Mouse (Mus musculus) midbrain, embryonic 15.5 days (tissue): ENCODE measurements around the gene Iqgap1. TPM values are rescaled to one million over a fixed set of nuclear protein-coding genes. Genes with fewer than 3 reads are reported as not detected.
A peak's percentile ranks its signal among the peaks of the same experiment; 100 is the strongest.

Experiments
- ATAC-seq: fragments of 200-750 bp; cut with Nextera tagmentation; replicated peaks from 2 replicates; pipeline ENCODE4 v1.8.0; 2017; ENCODE audit warnings: moderate TSS enrichment
- H3K27ac ChIP-seq: fragments of 300-500 bp; sonication (generic); 2 replicates; pipeline ENCODE4 v1.5.1; 2015; ENCODE audit warnings: mild to moderate bottlenecking, inconsistent platforms
- H3K27me3 ChIP-seq: fragments of 300-500 bp; sonication (generic); replicated peaks from 2 replicates; pipeline ENCODE4 v1.6.1; 2015; ENCODE audit warnings: inconsistent platforms
- H3K36me3 ChIP-seq: fragments of 300-500 bp; sonication (generic); replicated peaks from 2 replicates; pipeline ENCODE4 v1.6.1; 2015; ENCODE audit warnings: inconsistent platforms
- H3K4me1 ChIP-seq: fragments of 300-500 bp; sonication (generic); 2 replicates; pipeline ENCODE4 v1.6.1; 2015; ENCODE audit warnings: inconsistent platforms
- H3K4me2 ChIP-seq: fragments of 300-500 bp; sonication (generic); 2 replicates; pipeline ENCODE4 v1.6.1; 2015; ENCODE audit warnings: inconsistent platforms, mild to moderate bottlenecking, moderate library complexity
- H3K4me3 ChIP-seq: fragments of 300-500 bp; sonication (generic); 2 replicates; pipeline ENCODE4 v1.5.1; 2015; ENCODE audit warnings: mild to moderate bottlenecking, inconsistent platforms
- H3K9ac ChIP-seq: fragments of 300-500 bp; sonication (generic); 2 replicates; pipeline ENCODE4 v1.6.1; 2015; ENCODE audit warnings: mild to moderate bottlenecking, inconsistent platforms
- H3K9me3 ChIP-seq: fragments of 300-500 bp; sonication (generic); 2 replicates; pipeline ENCODE4 v1.6.1; 2016; ENCODE audit warnings: inconsistent platforms
- WGBS: fragments of 180-500 bp; shearing (Covaris S2); methylation state at CpG from one replicate; pipeline ENCODE4 v1.1.7; 2015; ENCODE audit warnings: mixed read lengths; 5-methylcytosine and 5-hydroxymethylcytosine counted together
- polyA plus RNA-seq: library from polyadenylated mRNA; unstranded; fragments of >200 nt; fragmentation: Nextera tagmentation; extraction: Ambion mirVana; gene quantifications from 2 replicates; pipeline ENCODE4 v1.2.1, GENCODE M21; 2015

The Iqgap1 gene
- polyA plus RNA-seq = 22.0 and 22.1 TPM in 2 replicates

DNA sequence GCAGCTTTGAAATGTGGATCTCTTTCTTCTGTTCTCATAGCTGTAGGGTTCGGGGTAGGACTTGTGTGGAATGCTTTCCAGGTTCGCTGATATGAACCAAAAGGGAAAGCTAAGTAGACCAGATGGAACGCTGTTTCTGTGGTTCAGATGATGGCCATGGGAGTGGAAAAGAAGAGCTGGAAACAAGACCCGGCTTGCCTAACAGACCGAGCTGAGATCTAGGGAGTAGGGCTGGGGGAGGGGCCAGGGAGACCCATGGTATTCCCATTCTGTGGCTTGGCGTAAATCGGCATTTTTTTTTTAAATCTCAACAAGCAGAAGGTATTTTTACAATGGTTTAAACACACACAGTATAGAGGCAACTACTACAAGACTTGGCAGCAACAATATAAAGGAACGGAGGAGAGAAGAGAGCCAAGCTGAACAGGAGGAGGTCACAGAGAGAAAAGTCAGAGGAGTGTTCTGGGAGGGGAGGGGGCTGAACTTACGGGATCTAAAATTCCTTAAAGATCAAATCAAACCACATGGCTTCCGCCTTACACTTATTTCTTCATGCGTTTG, at the start of gene Iqgap1:
Gene Iqgap1 (minus strand): TSS at position 132 of the 561 bp plus-strand sequence.
- no peaks in the 10 kb centered on the region for H3K27me3 ChIP-seq
- no peak within 1 kb of the TSS for H3K27ac ChIP-seq
- ATAC-seq = no peak
- H3K36me3 ChIP-seq = no peaks in the 10 kb centered on the region
- H3K4me2 ChIP-seq = no peak within 1 kb of the TSS
- H3K9ac ChIP-seq = no peak within 1 kb of the TSS
- 75% methylated on average over 11 of the region's 11 CpGs for WGBS
- no peak within 1 kb of the TSS for H3K4me3 ChIP-seq
- H3K9me3 ChIP-seq = no peaks in the 10 kb centered on the region
- no peaks in the 10 kb centered on the region for H3K4me1 ChIP-seq

DNA sequence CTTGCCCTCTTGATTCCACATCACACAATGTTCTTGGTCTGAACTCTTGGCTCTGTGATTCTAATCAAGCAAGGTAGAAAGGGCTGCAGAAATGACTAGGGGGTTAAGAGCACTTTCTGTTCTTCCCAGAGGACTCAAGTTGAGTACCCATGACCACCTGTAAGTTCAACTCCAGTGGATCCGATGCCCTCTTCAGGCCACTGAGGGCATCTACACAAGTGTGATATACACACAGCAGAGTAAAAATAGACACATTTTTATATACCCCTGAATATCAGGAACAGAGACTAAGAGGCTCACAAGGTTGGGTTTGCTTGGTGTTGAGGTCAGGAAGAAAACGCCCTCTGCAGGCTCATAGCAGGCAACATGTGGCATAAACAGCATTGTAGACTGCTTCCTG, 47.9 kb upstream of the Iqgap1 start:
- ATAC-seq = no peak
- Histone ChIP-seq H3K4me3 (no peak overlapping the region), H3K4me2 (no peak overlapping the region), H3K27me3 (no peaks in the 10 kb centered on the region), H3K9ac (no peak overlapping the region), H3K9me3 (no peaks in the 10 kb centered on the region), H3K36me3 (peaks cover 69% of the 10 kb centered on the region), H3K4me1 (no peaks in the 10 kb centered on the region), H3K27ac (no peak overlapping the region)
- WGBS = 94% methylated on average over 2 of the region's 2 CpGs

DNA sequence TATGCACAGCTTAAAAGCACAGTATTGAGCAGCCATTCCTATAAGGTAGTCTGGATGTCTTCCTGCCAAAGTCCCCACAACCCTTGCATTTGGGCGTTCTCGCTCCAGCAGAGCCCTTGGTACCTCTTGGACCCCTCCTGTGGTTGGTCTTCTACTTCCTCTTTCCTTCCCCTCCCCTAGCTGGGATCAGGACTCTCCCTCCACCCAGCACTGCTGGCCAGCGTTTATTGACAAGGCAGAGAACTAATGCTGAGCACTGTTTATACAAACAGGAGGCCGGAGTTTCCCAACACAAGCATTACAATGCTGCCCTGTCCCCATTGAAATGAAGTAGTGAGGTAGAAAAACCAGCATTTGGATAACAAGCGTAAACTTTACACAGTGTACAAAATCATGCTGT, 47.3 kb upstream of the Iqgap1 start:
- H3K27me3 ChIP-seq = no peaks in the 10 kb centered on the region
- 83% methylated on average over 5 of the region's 5 CpGs for whole genome bisulfite sequencing
- no peak overlapping the region for H3K9ac ChIP-seq
- H3K4me1 ChIP-seq = no peaks in the 10 kb centered on the region
- H3K27ac ChIP-seq = no peak overlapping the region
- peaks cover 75% of the 10 kb centered on the region for H3K36me3 ChIP-seq
- H3K4me2 ChIP-seq = no peak overlapping the region
- H3K9me3 ChIP-seq = no peaks in the 10 kb centered on the region
- H3K4me3 ChIP-seq = no peak overlapping the region
- no peak for ATAC-seq

DNA sequence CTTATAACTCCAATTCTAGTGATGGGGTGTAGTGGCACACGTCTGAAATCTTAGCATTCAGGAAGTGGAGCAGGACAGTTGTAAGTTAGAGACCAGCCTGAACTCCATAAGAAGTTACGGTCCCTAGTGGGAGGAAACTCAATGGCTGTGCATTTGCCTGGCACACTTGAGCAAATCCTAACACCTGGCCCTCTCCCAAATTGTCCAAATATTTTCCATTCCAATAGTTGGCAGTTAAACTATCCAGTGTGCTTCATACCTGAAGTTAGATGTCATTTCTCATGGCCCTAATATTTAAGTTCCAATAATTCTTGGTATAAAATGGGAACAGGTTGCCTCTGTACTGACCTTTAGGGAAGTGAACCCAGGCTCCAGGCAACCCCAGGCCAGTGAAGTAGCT, 42.9 kb upstream of the Iqgap1 start:
- WGBS = 89% methylated on average over 2 of the region's 2 CpGs
- Histone ChIP-seq H3K4me1 (peaks cover 23% of the 10 kb centered on the region), H3K36me3 (peaks cover 46% of the 10 kb centered on the region), H3K9ac (no peak overlapping the region), H3K27ac (no peak overlapping the region), H3K4me2 (no peak overlapping the region), H3K9me3 (no peaks in the 10 kb centered on the region), H3K27me3 (no peaks in the 10 kb centered on the region), H3K4me3 (no peak overlapping the region)
- no peak for ATAC-seq

DNA sequence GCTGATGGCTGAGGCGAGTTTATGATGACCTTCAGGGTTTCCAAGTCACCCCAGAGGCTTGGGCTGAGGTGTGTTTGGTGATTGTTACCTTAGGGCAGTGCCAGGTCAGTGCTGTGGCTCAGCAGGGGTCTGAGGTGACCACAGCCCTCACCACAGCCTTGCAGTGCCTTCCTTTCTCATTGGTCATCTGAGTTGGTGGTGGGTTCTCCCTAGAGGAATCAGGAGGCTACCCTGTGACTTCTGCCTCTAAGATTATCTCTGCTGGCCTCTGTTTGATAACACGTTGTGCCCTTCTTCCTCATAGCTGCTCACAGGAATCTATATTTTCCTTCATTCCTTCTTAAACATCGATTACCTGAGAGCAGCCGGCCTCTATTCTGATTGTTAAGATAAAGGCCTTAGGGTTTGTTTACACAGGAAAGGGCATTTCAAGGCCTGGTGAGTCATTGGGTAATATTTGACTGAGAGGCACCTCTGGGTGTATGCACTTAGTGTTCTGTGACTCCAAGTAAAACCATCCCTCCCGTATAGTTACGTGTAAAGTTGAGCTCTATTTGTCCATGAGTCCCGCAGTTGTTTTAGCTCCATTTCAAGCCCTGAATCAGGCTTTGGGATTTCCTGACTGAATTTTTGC, 40.9 kb upstream of the Iqgap1 start:
- WGBS = 89% methylated on average over 7 of the region's 7 CpGs
- H3K27me3 ChIP-seq = no peaks in the 10 kb centered on the region
- H3K9me3 ChIP-seq = no peaks in the 10 kb centered on the region
- H3K36me3 ChIP-seq = peaks cover 38% of the 10 kb centered on the region; the same call in 1 of the 2 replicates
- ATAC-seq = no peak
- H3K4me3 ChIP-seq = no peak overlapping the region
- H3K9ac ChIP-seq = no peak overlapping the region
- no peak overlapping the region for H3K27ac ChIP-seq
- no peak overlapping the region for H3K4me2 ChIP-seq
- peaks cover 43% of the 10 kb centered on the region for H3K4me1 ChIP-seq

DNA sequence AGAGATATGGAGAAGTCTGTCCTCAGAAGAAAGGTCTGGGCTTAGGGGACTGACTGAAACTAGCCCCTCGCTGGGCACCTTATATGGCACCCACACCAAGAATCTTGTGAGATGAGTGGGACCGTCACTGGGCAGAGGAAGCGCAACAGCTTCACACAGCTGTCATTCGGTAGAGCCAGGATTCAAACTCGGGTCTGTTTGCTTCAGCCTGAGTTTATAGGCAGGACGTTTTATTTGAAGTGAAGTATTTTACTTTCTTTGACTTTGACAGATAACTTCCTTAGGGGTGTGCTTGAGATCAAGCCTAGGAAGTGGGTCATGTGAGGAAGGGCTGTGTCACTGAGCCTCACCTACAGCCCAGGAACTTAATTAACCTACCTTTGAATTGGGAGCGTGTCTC, 39.7 kb upstream of the Iqgap1 start:
- Histone ChIP-seq H3K4me3 (no peak overlapping the region), H3K27ac (no peak overlapping the region), H3K4me2 (no peak overlapping the region), H3K36me3 (peaks cover 36% of the 10 kb centered on the region; the same call in 1 of the 2 replicates), H3K9ac (no peak overlapping the region), H3K4me1 (peaks cover 45% of the 10 kb centered on the region), H3K9me3 (no peaks in the 10 kb centered on the region), H3K27me3 (no peaks in the 10 kb centered on the region)
- ATAC-seq = no peak
- 92% methylated on average over 7 of the region's 7 CpGs for WGBS

DNA sequence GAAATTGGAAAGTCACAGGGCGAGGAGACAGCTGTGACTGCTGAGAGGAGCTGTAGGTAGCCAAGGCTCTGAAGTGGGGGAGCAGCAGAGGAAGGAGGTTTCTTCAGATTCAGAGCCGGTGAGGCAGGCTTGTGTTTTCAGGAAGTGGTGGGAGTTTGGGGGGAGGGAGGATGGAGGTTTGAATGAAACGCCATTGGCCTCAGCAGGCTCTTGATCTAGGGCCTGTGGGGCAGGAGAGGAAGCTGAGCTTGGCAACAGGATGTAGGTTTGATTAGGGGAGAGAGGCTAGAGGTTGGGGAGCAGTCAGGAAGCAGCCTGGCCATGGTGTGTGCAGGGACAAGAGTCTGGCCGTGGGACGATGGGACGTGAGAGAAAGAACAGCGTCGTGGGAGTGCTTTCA, 39.1 kb upstream of the Iqgap1 start:
- no peak overlapping the region for H3K27ac ChIP-seq
- no peak overlapping the region; the same call in 1 of the 2 replicates for H3K4me2 ChIP-seq
- H3K9me3 ChIP-seq = no peaks in the 10 kb centered on the region
- H3K9ac ChIP-seq = no peak overlapping the region
- no peak overlapping the region for H3K4me3 ChIP-seq
- H3K4me1 ChIP-seq = peaks cover 48% of the 10 kb centered on the region
- no peaks in the 10 kb centered on the region for H3K27me3 ChIP-seq
- WGBS = 82% methylated on average over 8 of the region's 8 CpGs
- no peak for ATAC-seq
- peaks cover 29% of the 10 kb centered on the region; the same call in 1 of the 2 replicates for H3K36me3 ChIP-seq

DNA sequence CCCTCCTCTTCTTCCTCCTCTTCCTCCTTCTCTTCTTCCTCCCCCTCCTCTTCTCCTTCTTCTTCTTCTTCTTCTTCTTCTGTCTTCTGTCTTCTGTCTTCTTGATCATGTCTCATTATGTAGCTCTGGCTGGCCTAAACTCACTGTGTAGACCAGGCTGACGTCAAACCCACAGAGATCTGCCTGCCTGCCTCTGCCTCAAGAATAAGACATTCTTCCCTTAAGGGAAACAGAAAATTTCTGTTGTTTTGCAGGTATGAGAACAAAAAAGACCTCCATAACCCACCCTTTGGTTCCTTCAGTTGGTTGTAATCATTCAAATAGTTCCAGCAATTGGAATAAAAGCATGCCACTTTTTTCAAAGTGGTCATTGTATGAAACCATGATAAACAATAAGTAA, 38.4 kb upstream of the Iqgap1 start:
- 71% methylated on average over 1 of the region's 1 CpGs for WGBS
- H3K27ac ChIP-seq = no peak overlapping the region
- H3K4me1 ChIP-seq = peaks cover 48% of the 10 kb centered on the region
- no peak overlapping the region for H3K4me3 ChIP-seq
- H3K4me2 ChIP-seq = peak overlapping the region; percentile 80; the same call in 1 of the 2 replicates
- peaks cover 22% of the 10 kb centered on the region; the same call in 1 of the 2 replicates for H3K36me3 ChIP-seq
- no peak for ATAC-seq
- no peak overlapping the region for H3K9ac ChIP-seq
- H3K27me3 ChIP-seq = no peaks in the 10 kb centered on the region
- H3K9me3 ChIP-seq = no peaks in the 10 kb centered on the region

DNA sequence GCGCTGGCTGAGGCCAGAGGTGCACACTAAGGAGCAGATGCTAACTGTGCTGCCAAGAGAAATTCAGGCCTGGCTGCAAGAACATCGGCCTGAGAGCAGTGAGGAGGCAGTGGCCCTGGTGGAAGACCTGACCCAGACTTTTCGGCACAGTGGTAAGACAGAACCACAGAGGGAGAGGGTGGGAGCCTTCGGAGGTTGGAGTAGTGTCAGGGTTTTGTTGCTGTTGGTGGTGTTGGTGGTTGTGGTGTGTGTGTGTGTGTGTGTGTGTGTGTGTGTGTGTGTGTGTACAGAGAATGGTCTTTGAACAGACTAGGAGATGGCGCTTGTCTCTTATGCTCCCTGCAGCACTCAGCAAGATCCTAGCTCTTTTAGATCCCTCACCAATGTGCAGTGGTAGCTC, 37.7 kb upstream of the Iqgap1 start:
- H3K4me3 ChIP-seq = peak overlapping the region; percentile 3; the same call in 1 of the 2 replicates

DNA sequence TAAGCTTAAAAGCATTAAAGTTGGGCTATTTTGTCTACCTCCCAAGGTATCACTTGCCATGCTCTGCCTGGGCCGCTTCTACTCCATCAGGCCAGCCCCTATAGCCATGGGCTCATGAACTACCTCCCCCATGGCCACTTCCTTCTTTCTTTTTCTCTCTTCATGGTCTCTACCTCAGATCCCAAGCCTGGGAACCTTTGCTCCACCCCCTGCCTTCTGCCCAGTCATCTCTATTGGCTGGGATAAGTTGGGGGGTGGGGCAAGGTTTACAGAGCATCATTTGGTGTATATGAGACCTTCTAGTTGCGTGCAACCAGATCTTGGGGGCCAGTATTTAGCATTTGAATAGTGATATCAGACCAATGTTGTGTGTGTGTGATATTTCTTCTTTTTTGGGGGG, 36.7 kb upstream of the Iqgap1 start:
- 88% methylated on average over 2 of the region's 2 CpGs for WGBS

More for the DNA sequence above, 37.7 kb upstream of the Iqgap1 start:
- Histone ChIP-seq H3K36me3 (peaks cover 17% of the 10 kb centered on the region; the same call in 1 of the 2 replicates), H3K4me1 (peaks cover 48% of the 10 kb centered on the region), H3K27me3 (no peaks in the 10 kb centered on the region), H3K27ac (no peak overlapping the region), H3K9me3 (no peaks in the 10 kb centered on the region), H3K9ac (peak overlapping the region; percentile 14; the same call in 1 of the 2 replicates), H3K4me2 (peak overlapping the region; percentile 80)
- no peak for ATAC-seq
- 82% methylated on average over 5 of the region's 5 CpGs for whole genome bisulfite sequencing

DNA sequence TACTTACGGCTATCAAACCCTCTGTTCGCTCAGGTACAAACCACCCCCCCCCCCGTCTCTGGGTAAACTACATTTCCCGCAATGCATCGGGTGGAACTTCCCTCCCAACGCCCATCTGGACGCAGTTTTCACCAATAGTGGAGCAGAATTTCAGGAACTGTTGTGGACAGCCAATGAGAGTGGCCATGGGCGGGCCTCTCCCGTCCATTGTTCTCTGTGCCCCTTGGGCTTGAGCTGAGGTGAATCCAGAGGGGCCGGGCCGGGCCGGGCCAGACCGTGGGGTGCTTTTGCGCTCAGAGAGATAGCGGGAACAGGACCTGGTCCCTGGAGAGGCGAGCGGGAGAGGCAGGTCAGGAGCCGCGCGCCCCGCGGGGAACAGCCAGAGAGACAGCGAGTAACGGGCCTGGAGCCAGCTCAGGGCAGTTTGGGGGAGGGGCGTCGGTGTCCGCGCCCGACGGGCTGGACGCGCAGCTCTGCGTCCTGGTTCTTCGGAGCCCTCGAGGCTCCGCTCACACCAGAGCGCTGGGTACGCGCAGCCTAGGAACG, 35.0 kb upstream of the Iqgap1 start, which contains the start of gene Zscan2:
Gene Zscan2 (plus strand): TSS at position 192 of the 546 bp plus-strand sequence.
- H3K9me3 ChIP-seq = no peaks in the 10 kb centered on the region
- H3K4me1 ChIP-seq = peaks cover 42% of the 10 kb centered on the region
- H3K27ac ChIP-seq = peak within 1 kb of the TSS; percentile 97
- H3K9ac ChIP-seq = peak within 1 kb of the TSS; percentile 99
- no peaks in the 10 kb centered on the region for H3K27me3 ChIP-seq
- H3K4me2 ChIP-seq = peak within 1 kb of the TSS; percentile 80
- H3K36me3 ChIP-seq = peaks cover 6% of the 10 kb centered on the region; the same call in 1 of the 2 replicates
- WGBS = 0% methylated on average over 40 of the region's 40 CpGs
- ATAC-seq = peak; percentile 98
- H3K4me3 ChIP-seq = peak within 1 kb of the TSS; percentile 98

More for the DNA sequence above, 36.7 kb upstream of the Iqgap1 start:
- Histone ChIP-seq H3K27ac (no peak overlapping the region), H3K4me3 (peak overlapping the region; percentile 20; the same call in 1 of the 2 replicates), H3K36me3 (peaks cover 6% of the 10 kb centered on the region; the same call in 1 of the 2 replicates), H3K9ac (no peak overlapping the region), H3K4me2 (peak overlapping the region; percentile 80), H3K9me3 (no peaks in the 10 kb centered on the region), H3K27me3 (no peaks in the 10 kb centered on the region), H3K4me1 (peaks cover 48% of the 10 kb centered on the region)
- ATAC-seq = no peak

DNA sequence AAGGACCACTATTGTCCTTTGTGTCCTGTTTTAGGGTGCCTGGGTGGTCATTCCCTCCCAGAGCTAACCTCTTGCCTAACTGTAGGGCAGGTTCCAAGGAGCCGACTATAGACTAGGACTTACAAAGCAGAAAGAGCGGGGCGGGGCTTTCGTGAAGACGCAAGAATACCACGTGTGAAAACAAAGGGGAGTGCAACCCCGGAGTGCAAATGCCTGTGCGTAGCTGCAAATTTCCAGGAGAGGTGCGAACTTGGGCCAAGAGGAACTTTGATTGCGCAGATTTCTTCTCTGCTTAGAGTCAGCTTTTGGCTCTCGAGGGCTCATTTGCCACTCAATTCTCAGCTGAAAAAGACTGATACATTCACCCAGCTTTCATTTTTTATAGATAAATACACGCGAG, 34.5 kb upstream of the Iqgap1 start:
- peak overlapping the region; percentile 98 for H3K4me3 ChIP-seq
- ATAC-seq = peak; percentile 84
- H3K4me1 ChIP-seq = peaks cover 40% of the 10 kb centered on the region
- H3K9me3 ChIP-seq = no peaks in the 10 kb centered on the region
- no peaks in the 10 kb centered on the region for H3K27me3 ChIP-seq
- peaks cover 6% of the 10 kb centered on the region; the same call in 1 of the 2 replicates for H3K36me3 ChIP-seq
- peak overlapping the region; percentile 99 for H3K9ac ChIP-seq
- peak overlapping the region; percentile 80 for H3K4me2 ChIP-seq
- H3K27ac ChIP-seq = peak overlapping the region; percentile 97
- WGBS = under 1% methylated on average over 13 of the region's 13 CpGs
